Mouse (Mus musculus) heart, adult 2 months (tissue): ENCODE data around the gene Stac2.

Experiments used
- CTCF ChIP-seq: fragments of 200-600 bp; IDR thresholded peaks from 2 replicates; pipeline ENCODE4 v1.8.1; 2022; ENCODE audit warnings: antibody characterized with exemption, mild to moderate bottlenecking, moderate library complexity
- POLR2A ChIP-seq: fragments of 200-500 bp; IDR thresholded peaks from 2 replicates; pipeline ENCODE4 v1.6.1; 2011; ENCODE audit warnings: mild to moderate bottlenecking, low read depth, low read length, control low read depth; ENCODE audit not compliant: insufficient read depth

- TF ChIP-seq CTCF (no peak), POLR2A (no peak)
Observed at GRCm38 (mm10) chr11:98101332-98101731, 48.1 kb upstream of the Stac2 start.
